Mouse (Mus musculus): ENCODE measurements around the gene Vps35.

The Vps35 gene

DNA sequence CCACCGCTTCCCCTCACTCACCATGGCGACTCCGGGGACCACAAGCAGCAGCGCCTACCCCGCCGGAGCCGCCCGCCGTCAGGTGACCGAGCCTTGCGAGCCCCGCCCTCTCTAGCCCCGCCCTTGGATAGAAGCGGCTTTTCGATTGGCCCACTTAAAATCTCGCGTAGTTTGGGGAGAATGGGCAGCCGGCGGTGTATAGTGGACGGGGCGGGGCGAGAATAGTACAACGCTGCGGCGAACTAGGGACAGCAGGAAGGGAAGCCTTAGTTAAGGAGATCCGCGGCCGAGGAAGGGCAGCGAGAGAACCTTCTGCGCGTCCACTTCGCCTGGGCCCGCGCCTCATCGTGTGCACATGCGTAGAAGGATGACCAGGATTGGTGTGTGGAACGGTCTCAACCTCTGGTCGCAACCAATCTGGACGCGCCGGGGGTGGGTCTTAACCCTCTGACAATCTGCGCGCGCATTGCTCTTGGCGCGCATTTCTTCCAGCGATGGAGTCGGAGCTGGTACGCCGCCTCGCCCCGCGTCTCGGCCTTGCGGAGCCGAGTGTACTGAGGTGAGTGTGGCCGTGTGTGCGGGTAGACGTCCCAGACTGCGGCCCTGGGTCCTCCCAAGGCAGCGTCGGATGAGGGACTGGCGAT lies at the start of gene Vps35, which contains the start of gene Orc6:
Gene Vps35 (minus strand): TSS at position 369 of the 644 bp plus-strand sequence.
Gene Orc6 (plus strand): TSS at position 199 of the 644 bp plus-strand sequence.
- peak; percentile 97 to 98 for DNase-seq (ENCODE audit: low spot score in 2 of 2)

DNA sequence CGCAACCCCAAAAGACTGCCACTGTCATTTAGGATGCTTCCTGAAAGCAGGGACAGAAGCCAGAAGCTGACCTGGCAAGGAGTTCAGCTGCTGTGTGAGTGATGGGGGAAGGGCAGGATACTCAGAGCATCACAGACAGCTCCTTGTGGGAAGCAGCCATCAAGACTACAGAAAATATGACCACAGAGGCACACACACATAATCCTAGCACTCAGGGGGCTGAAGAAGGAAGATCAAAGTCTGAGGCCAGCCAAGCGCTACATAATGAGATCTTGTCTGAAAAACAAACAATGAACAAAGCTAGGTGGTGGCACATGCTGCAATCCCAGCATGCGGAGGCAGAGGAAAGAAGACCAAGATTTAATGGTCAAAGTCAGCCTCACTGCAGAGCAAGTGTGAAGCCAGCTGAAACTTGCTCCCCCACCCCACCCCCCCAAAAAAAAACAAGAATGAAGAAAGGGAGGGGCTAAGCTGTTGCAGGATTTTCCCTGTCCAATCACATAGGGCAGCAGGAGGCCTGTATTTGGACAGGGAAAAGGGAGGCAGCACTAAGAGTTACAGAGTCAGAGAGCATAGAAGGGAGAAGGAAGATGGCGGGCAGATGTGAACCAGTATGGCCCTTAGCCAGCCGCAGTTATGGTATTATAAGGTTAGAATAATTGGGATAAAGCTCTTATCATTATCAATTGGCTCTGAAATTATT lies 40.4 kb upstream of the Vps35 start:
- DNase-seq (ENCODE audit: low spot score in 2 of 2), result no peak

DNA sequence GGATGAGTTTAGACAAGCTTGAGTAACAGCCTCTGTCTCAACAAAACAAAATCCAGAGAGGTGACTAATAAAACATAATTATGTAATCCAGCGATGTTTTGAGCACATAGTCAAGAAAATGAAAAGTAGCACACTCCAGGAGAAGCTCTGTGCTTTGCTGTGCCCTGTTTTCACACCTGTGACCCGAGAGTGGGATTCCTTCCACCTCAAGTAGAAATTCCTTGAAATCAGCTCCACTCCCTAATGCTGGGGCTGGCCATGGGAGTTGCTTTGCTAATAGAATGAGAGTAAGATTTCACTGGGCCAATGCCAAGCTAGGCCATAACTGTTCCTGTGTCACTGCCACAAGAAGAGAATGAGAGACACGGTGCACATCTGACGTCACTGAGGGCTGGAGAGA lies 38.1 kb upstream of the Vps35 start:
- no peak for DNase-seq (ENCODE audit: low spot score in 2 of 2)

DNA sequence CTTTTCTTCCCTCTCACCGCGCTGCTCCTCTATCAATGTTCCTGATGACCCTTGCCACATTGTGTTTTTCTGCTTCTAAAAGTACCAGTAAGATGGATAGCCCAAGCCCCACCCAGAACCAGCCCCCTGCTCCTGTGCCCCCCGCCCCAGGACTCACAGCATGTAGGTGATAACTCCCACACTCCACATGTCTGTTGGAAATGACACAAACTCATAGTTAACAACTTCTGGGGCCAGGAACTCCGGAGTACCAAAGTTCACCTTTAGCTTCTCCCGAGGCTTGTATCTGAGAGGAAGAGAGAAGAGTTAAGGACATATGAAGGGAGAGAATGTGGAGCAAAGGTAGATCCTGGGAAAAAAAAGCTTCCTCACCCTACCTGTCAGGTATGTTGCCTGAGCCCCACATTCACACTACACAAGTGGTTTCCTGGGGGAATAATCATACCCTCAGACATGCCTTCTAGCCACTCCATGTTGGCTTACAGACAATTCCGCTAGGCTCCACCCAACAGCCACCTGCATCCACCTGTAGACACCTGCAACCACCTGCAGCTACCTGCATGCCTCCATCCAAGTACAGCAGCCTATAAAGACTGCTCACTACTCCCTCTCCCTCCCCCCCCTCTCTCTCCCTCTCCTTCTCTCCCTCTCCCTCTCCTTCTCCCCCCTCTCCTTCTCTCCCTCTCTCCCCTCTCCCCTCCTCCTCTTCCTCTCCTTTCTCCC lies 36.8 kb upstream of the Vps35 start:
- no peak for DNase-seq (ENCODE audit: low spot score in 2 of 2)

DNA sequence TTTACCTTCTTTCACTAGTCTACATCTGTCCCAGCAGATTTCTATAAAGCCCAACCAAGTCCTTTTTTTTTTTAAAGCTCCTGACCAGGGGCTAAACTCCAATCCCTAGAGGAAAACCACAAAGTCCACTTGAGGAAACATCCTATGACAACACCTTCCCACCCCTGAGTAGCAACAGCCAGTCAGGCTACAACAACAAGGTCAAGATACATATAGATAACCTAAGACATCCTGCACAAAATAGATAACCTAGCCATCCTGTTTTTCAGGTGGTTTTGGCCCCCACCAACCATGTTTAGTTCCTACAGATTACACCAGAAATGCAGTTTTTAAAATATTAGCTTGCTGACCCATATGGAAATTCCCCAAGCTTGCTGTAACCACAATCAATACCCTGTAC lies 35.5 kb upstream of the Vps35 start:
- DNase-seq (ENCODE audit: low spot score in 2 of 2), result no peak

DNA sequence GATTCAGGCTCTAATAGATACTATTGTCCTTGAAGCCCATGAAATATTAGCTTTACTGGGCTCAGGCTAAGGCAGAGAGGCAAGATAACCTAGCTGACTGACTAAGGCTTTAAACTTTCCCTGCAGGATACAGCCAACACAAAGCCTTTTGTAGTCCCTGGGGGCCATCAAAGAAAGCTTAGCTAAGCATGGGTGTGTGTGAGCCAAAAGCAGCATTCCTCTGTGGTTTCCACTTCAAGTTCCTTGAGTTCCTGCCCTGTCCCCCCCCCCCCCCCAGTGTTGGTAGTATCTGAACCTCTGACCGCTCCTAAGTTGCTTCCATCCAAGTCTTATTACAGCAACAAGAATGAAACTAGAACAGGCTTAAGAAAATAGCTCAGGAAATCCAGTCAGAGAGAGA lies 29.9 kb upstream of the Vps35 start:
- no peak for DNase-seq (ENCODE audit: low spot score in 2 of 2)

DNA sequence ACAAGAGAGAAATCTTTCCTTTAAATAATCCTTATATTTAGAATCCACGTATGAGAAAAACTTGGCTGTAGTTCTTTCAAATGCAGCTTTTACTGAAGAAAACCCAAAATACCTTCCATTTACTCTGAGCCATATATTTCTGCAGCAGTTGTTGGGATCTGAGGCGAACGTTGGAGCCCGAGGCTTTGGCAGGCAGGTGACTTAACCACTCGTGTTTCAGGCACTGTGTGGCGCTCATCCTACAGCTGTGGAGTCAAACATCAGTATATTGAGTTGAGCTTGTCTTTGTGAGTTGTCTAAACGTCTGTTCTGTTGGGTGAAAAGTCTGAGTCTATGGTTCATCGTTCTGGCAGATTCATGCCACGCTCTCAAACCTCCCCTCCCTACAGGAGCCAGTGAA lies 27.4 kb upstream of the Vps35 start:
- DNase-seq (ENCODE audit: low spot score in 2 of 2), result no peak

DNA sequence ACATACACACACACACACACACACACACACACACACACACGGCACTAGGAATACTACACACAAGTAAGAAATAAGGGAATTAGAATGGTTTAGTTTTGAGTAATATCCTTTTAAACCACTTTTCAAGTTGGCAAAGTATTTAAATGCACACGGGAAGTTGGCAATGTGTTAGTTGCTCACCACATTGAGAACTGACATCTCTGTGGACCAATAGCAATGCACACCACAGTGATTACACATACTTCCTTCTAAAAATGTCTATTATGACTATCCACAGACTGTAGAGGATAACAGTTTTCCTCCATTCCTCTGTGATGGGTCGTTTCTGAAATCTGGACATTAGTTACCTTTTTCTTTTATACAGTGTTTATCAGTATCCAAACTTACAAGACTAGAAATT lies 23.5 kb upstream of the Vps35 start:
- no peak for DNase-seq (ENCODE audit: low spot score in 2 of 2)

DNA sequence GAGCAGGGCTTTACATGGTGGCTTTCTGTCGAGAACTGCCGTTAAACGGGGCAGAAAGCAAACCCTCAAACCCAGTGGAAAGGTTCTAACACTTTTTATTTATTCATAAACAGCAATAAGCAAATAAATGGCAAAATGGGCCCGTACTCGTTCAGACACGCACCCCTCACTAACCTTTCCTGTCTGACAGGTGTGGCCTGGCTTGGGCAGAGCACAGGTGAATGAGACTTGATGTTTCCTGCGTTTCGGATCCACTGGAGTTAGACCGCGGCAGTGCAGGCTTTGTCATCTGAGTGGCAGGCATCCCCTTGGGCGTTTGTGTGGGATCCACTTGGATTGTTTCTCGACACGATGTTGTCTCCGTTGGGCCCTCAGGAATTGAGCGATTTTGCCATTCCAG lies 22.4 kb upstream of the Vps35 start:
- DNase-seq (ENCODE audit: low spot score in 2 of 2), result no peak

DNA sequence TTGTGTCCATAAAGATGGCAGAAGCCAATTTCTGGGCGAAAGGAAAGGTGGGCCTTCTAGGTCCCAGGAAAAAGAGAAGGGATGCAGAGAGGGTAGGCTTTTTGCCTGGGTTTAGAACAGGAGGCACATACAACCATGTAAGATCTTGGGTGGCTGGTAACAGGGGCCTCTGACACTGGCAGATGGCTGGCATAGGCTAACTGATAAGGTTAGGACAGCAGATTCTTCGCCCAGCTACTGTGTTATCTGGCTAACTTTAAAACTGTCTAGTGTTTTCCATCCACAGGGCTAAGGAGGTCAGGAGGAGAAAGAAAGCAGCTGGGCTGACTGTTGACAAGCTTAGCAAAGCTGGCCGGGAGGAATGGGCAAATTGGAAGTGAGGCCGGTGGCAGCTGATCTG lies 18.9 kb upstream of the Vps35 start:
- peak in 1 of 2 experiments; percentile 51 for DNase-seq (ENCODE audit: low spot score in 2 of 2)

DNA sequence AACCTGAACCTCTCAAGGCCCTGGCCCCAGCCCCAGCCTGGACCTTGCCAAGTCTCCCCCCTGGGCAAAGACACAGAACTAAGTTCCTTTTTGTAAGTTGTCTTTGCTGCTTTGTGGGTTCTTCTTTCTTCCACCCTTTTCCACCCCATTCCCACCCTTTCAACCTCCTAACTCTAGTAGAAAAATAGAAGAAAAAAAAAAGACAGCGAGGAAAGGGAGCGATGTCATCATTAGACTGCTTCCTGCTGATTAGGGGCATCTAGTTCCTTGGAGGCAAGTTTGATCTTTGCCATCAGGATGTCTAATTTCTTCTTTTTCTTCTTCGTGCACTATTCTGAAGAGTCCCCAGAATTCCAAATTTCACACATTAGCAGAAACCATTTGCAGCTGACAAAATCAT lies 13.4 kb upstream of the Vps35 start:
- no peak for DNase-seq (ENCODE audit: low spot score in 2 of 2)

DNA sequence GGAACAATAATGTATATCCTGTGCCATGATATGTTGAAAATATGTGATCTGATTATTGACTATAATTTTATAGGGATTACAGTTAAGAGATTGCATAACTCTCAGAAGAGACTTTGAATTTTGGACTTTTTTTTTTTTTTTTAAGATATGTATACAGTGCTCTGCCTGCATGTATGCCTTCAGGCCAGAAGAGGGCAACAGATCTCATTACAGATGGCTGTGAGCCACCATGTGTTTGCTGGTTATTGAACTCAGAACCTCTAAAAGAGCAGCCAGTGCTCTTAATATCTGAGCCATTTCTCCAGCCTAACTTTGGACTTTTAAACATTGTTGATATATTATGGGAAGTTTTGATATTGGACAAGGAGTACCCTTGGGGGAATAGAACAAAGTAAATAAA lies 12.1 kb upstream of the Vps35 start:
- peak in 1 of 2 experiments; percentile 48 for DNase-seq (ENCODE audit: low spot score in 2 of 2)

DNA sequence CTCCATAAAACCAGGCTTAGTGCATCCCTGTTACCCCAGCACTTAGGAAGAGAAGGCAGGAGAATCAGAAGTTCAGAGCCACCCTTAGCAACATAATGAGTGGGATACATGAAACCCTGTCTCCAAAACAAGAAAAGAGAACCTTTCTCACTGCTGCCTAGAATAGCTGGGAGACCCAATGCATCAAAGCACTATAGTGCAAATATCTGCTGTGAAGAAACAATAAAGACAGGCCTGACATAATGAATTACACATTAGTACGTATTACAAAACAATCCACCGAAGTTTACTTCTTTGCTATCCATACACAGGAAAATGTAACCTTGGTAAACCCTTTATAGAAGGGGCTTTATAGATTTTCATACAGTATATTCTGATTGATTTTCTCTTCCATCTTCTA lies 9.0 kb upstream of the Vps35 start:
- DNase-seq (ENCODE audit: low spot score in 2 of 2), result no peak

DNA sequence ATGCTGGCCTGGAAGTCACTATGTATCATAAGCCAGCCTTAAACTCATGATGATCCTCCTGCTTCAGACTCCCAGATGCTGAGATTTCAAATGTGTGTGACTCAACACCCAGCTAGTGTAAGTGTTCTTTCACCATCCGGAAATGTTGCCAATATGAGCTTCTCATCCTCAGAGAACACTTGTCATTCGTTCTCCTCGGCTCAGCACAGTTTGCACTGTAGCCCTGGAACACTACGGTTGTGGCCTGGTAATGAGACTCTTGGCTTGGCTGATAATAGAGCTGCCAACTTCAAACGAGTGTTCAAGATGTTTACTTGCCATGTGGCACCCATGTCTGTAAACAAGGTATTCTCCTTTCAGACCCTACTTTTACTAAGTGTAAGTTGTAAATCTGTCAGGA lies 3.9 kb upstream of the Vps35 start:
- DNase-seq (ENCODE audit: low spot score in 2 of 2), result no peak

DNA sequence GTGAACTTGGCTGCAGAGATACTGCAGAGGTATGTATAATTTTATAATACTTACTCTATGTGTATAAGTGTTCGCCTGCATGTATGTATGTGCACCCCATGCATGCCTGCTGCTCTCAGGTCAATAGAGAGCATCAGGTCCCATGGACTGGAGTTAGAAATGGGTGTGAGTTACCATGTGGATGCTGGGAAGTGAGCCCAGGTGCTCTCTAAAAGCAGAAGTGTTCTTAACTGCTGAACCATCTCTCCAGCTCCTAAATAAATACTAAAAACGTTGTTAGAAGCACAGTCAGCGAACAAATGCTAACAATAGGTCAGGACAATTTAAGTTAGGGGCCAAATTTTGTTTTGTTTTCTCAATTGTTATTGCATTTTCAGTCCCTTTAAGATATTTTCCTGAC lies 3.3 kb upstream of the Vps35 start:
- DNase-seq (ENCODE audit: low spot score in 2 of 2), result no peak

DNA sequence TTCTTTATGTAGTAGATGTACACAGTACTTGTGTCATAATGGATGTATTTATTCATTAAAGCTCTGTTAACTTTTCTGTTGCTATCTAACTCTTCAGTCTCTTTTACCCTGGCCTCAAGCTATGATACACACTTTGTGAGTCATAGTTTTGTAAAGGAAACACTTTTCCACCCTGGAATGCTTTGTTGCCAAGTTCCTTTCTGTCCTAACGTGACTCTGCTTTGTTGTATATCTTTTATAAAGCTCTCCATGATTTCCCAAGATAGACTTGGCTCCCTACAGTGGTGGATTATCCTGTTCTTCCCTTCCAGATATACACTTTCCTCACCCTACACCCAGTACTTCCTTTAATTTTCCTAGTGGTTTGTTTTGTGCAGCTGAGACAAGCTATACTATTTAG lies 2.3 kb upstream of the Vps35 start:
- no peak for DNase-seq (ENCODE audit: low spot score in 2 of 2)

DNA sequence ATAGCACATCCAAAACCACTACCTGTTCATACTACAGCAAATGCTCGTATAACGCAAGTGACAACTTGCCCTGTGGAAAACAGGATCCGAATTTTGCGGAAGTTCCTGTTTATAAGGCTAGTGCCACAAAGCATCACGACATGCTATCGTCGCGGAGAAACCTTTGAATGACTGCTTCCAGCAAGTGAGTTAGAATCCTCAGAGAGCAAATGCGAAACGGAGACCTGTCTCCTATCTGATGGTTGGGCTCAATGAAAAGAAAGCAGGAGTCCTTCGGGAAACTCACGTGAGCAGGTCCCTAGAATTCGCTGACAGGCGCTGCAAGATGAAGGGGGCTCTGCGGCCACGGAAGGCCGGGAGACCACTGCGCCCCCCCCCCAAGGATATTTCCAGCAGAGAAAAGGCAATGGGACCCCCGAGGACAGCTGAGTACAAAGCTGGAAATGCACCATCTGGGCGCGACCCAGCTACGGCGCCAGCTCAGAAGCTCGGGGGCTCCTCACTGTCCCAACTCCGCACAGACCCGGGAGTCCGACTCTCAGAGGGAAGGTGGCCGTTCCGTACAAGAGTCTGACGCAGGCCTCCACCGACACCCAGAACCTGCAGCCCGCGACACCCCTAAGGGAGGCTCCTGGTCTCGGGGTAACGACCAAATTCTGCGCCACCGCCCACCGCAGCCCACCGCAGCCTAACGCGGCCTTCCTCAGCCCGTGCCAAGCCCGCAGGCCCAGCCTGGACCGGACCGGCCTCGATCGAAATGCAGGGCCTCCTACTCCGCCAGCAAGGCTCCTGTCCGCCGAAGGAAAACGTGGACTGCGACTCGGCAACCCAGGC lies 785 bp downstream of the Vps35 start:
- peak in 1 of 2 experiments; percentile 32 for DNase-seq (ENCODE audit: low spot score in 2 of 2)

DNA sequence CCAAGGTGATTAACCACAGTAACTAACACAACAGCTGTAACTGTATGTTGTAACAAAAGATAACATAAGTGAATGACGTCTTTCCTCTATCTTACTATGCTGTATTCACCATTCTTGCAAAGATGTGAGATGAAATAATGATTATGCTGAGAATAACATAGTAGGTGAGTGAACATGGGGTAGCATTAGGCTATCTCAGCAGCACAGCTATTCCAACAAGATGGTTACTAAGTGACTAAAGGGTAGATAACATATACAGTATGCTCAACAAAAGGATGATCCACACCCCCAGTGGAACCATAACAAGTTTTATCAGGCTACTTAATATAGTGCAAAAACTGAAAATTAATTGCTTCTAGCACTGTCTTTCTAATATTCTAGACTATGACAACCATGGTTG lies 12.8 kb downstream of the Vps35 start:
- DNase-seq (ENCODE audit: low spot score in 2 of 2), result no peak

DNA sequence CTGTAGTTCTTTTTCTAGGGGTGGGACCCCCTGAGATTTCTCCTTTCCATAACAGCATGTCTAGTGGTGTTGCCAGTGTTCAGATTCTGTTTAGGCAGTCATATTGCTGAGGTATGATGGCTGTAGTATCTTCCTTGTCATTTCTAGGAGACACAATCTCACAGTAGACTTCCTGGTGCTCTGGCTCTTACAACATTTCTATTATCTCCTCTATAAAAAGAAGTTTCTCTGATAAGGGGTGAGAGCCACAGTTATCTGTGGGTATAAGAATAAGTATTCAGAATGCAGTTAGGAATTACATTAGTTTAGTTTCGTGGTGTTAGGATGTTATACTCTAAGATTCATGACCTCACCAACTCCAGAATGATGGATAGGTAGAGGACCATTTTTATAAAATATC lies 72.3 kb downstream of the Vps35 start:
- DNase-seq (ENCODE audit: low spot score in 2 of 2), result no peak

DNA sequence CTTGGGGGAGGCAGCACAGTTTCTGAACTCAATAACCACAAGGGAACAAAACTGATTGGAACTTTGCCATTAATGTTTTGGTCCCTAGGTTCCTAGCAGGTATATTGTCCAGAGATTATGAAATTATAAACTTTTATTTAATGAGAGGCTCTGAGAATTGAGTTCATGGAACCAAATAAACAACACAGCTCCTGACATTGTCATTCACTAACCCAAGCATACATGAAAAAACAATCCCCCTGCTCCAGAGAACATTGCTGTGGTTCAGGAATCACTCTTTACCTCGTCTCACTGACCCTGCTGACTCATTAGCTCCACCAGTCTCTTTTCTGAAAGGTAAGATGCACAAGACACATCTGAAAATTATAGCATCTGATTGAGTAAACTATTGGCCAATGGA lies 73.9 kb downstream of the Vps35 start, which contains the start of gene Olfr371:
Gene Olfr371 (plus strand): TSS at position 301 of the 400 bp plus-strand sequence.
- DNase-seq (ENCODE audit: low spot score in 2 of 2), result no peak

DNA sequence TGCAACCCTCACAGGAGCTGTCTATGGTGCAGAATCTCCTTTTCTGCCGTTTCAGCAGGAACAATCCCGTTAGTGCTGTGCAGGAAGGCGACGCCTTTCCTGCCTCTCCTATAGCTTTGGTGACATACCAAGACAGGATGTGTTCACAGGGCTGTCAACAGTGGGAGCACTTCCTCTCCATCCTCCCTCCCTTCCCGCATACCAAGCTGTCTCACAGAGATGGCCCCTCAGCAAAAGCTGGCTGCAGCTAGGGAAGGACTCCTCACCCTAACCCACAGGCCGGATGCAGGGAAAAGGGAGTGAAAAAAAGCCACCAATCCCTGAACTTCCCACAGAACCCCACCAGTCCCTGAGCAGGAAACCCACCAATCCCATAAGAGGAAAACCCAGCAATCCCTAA lies 78.6 kb downstream of the Vps35 start:
- DNase-seq (ENCODE audit: low spot score in 2 of 2), result no peak

DNA sequence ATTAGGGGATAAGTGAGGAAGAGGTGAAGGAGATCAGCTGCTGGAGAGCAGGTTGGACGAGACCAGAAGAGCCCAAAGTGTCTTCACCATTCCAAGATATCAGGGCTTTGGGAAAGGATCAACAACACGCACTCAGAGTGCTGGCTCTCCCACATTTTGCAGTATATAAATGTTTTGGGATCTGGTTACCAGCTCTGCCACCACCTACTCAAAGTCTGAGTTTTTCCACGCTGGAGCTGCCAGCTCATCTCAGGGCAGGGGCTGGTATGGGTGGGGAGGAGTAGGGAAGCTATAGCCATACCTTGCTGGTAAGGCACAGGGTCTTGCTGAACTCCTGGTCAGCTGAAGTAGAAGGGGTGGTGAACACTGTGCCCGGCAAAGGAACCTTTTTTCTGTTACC lies 79.4 kb downstream of the Vps35 start:
- no peak for DNase-seq (ENCODE audit: low spot score in 2 of 2)
